Mouse (Mus musculus) ES-Bruce4 (cell line): ENCODE results near the gene Cd93. TPM values are rescaled to one million over a fixed set of nuclear protein-coding genes. Genes with fewer than 3 reads are reported as not detected.

Experiments
- H3K27ac ChIP-seq: 2 replicates; pipeline ENCODE4 v1.5.1; 2012; ENCODE audit warnings: low read length, inconsistent platforms; ENCODE audit not compliant: insufficient read depth
- H3K27me3 ChIP-seq: 2 replicates; pipeline ENCODE4 v1.6.1; 2012; ENCODE audit warnings: mild to moderate bottlenecking, low read length, inconsistent platforms; ENCODE audit not compliant: control insufficient read depth, poor library complexity, insufficient read depth, severe bottlenecking
- H3K36me3 ChIP-seq: 2 replicates; pipeline ENCODE4 v1.6.1; 2012; ENCODE audit warnings: inconsistent platforms, mild to moderate bottlenecking, low read length, moderate library complexity; ENCODE audit not compliant: control insufficient read depth, poor library complexity, insufficient read depth, severe bottlenecking
- H3K4me1 ChIP-seq: one replicate; pipeline ENCODE4 v1.8.1; 2011; ENCODE audit warnings: low read length; ENCODE audit not compliant: control insufficient read depth, insufficient read depth
- H3K4me3 ChIP-seq: 2 replicates; pipeline ENCODE4 v1.5.1; 2011; ENCODE audit warnings: low read depth, mild to moderate bottlenecking, low read length
- H3K9ac ChIP-seq: 2 replicates; pipeline ENCODE4 v1.6.1; 2012; ENCODE audit warnings: low read depth, mild to moderate bottlenecking, inconsistent platforms; ENCODE audit not compliant: poor library complexity, severe bottlenecking
- H3K9me3 ChIP-seq: replicated peaks from 2 replicates; pipeline ENCODE4 v1.6.1; 2012; ENCODE audit warnings: mild to moderate bottlenecking, low read length, inconsistent platforms; ENCODE audit not compliant: control insufficient read depth, poor library complexity, insufficient read depth, severe bottlenecking
- CTCF ChIP-seq: IDR thresholded peaks from one replicate; pipeline ENCODE4 v1.8.1; 2011; ENCODE audit warnings: low read depth, low read length
- EP300 ChIP-seq: IDR thresholded peaks from 2 replicates; pipeline ENCODE4 v1.6.1; 2011; ENCODE audit warnings: low read depth, low read length; ENCODE audit not compliant: insufficient read depth
- POLR2A ChIP-seq: IDR thresholded peaks from one replicate; pipeline ENCODE4 v1.8.1; 2011; ENCODE audit warnings: low read length; ENCODE audit not compliant: insufficient read depth
- polyA plus RNA-seq: library from polyadenylated mRNA; stranded (reverse); fragments of >200 nt; gene quantifications from 2 replicates; pipeline ENCODE4 v1.2.4, GENCODE M21; 2011; ENCODE audit warnings: low read depth; ENCODE audit not compliant: missing spikeins, insufficient read depth, insufficient read length

The Cd93 gene
- polyA plus RNA-seq, 1 experiment, result 0.15 TPM

- Histone ChIP-seq H3K27me3 (no peaks in the 10 kb centered on the region), H3K9ac (no peak overlapping the region), H3K36me3 (no peaks in the 10 kb centered on the region), H3K4me3 (no peak overlapping the region), H3K4me1 (no peaks in the 10 kb centered on the region), H3K27ac (no peak overlapping the region), H3K9me3 (no peaks in the 10 kb centered on the region)
- TF ChIP-seq POLR2A (no peak), CTCF (no peak), EP300 (no peak)
These were observed 15.8 kb downstream of the Cd93 start for GRCm38 (mm10) chr2:148427553-148427952.

GRCm38 (mm10) chr2:148425709-148426382 is 17.5 kb downstream of the Cd93 start:
- no peaks in the 10 kb centered on the region for H3K36me3 ChIP-seq
- no peaks in the 10 kb centered on the region for H3K27me3 ChIP-seq
- TF ChIP-seq CTCF, result no peak
- no peak for TF ChIP-seq POLR2A
- no peak for TF ChIP-seq EP300
- H3K4me3 ChIP-seq, result no peak overlapping the region
- H3K27ac ChIP-seq, result no peak overlapping the region
- no peak overlapping the region for H3K9ac ChIP-seq
- no peaks in the 10 kb centered on the region for H3K9me3 ChIP-seq
- H3K4me1 ChIP-seq, result no peaks in the 10 kb centered on the region

GRCm38 (mm10) chr2:148421706-148422105 is 21.7 kb downstream of the Cd93 start:
- Histone ChIP-seq H3K36me3 (no peaks in the 10 kb centered on the region), H3K4me1 (no peaks in the 10 kb centered on the region), H3K27me3 (no peaks in the 10 kb centered on the region; the same call in 1 of the 2 replicates), H3K9me3 (no peaks in the 10 kb centered on the region), H3K27ac (no peak overlapping the region), H3K4me3 (no peak overlapping the region), H3K9ac (no peak overlapping the region)
- TF ChIP-seq CTCF (no peak), EP300 (no peak), POLR2A (no peak)

GRCm38 (mm10) chr2:148421112-148421511 is 22.3 kb downstream of the Cd93 start:
- TF ChIP-seq CTCF (no peak), POLR2A (no peak), EP300 (no peak)
- H3K27ac ChIP-seq, result no peak overlapping the region

GRCm38 (mm10) chr2:148419776-148420175 is 23.6 kb downstream of the Cd93 start:
- H3K36me3 ChIP-seq, result no peaks in the 10 kb centered on the region
- no peak overlapping the region for H3K9ac ChIP-seq
- no peak overlapping the region for H3K4me3 ChIP-seq
- no peaks in the 10 kb centered on the region; the same call in 1 of the 2 replicates for H3K27me3 ChIP-seq
- no peaks in the 10 kb centered on the region for H3K4me1 ChIP-seq
- H3K9me3 ChIP-seq, result no peaks in the 10 kb centered on the region
- no peak overlapping the region for H3K27ac ChIP-seq
- no peak for TF ChIP-seq POLR2A
- no peak for TF ChIP-seq EP300
- no peak for TF ChIP-seq CTCF

More at GRCm38 (mm10) chr2:148421112-148421511, 22.3 kb downstream of the Cd93 start:
- no peaks in the 10 kb centered on the region for H3K36me3 ChIP-seq
- no peaks in the 10 kb centered on the region for H3K9me3 ChIP-seq
- no peaks in the 10 kb centered on the region for H3K4me1 ChIP-seq
- no peaks in the 10 kb centered on the region; the same call in 1 of the 2 replicates for H3K27me3 ChIP-seq
- no peak overlapping the region for H3K9ac ChIP-seq
- H3K4me3 ChIP-seq, result no peak overlapping the region

- no peak for TF ChIP-seq CTCF
- TF ChIP-seq EP300, result no peak
- TF ChIP-seq POLR2A, result no peak
- no peak overlapping the region for H3K27ac ChIP-seq
These were observed 24.2 kb downstream of the Cd93 start for GRCm38 (mm10) chr2:148419151-148419550.

More at GRCm38 (mm10) chr2:148419151-148419550, 24.2 kb downstream of the Cd93 start:
- Histone ChIP-seq H3K9me3 (no peaks in the 10 kb centered on the region), H3K4me3 (no peak overlapping the region), H3K9ac (no peak overlapping the region), H3K36me3 (no peaks in the 10 kb centered on the region), H3K27me3 (no peaks in the 10 kb centered on the region; the same call in 1 of the 2 replicates), H3K4me1 (no peaks in the 10 kb centered on the region)
